Mouse (Mus musculus): ENCODE data around the gene 3110082I17Rik. TPM values are rescaled to one million over a fixed set of nuclear protein-coding genes. Genes with fewer than 3 reads are reported as not detected.

The 3110082I17Rik gene
- polyA plus RNA-seq, 2 experiments: 11.2 to 11.6 TPM

DNA sequence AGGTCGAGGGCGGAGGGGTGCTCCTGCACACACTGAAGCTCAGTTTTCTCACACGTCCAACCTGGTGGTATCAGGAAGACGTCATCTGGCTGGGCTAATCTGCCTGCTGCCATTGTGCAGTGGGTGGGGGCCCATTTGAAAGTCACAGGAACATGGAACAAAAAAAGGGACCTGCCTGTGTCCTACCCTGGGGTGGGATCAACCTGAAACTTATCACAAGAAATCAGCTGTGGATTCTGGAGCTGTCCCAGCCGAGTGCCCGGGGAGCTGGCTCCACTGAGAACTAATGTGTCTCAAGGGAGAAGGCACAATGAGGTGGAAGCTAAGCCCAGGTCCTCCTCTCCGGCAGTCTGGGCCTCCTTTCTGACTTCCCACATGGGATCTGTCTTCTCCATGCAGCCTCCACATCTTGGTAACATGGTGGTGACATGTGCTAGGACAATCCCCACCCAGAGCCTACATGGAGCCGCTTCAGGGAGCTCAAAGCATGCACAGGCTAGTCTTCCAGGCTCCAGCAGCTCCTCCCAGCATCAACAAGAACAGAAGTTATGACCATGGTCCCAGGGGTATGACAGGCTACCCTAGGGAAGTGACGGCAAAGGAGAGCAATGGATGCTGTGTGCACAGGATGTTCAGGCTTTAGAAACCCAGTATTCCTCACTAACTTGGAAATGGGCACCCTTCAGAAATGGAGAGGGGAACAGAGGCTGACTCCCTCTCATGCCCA is 26.3 kb downstream of the 3110082I17Rik start:
- Histone ChIP-seq H3K27ac (no peak overlapping the region), H3K4me3 (ENCODE audit: insufficient read depth in 1 of 2, low read depth in 2 of 2, low read length in 2 of 2) (no peak overlapping the region), H3K9ac (replicated peaks) (no peak overlapping the region), H3K36me3 (replicated peaks; ENCODE audit: control insufficient read depth, insufficient read depth, low read depth) (no peaks in the 10 kb centered on the region), H3K4me2 (ENCODE audit: low read depth) (no peak overlapping the region), H3K27me3 (ENCODE audit: control insufficient read depth, insufficient read depth, low read length) (no peaks in the 10 kb centered on the region), H3K9me3 (ENCODE audit: control insufficient read depth, low read length) (no peaks in the 10 kb centered on the region), H3K4me1 (replicated peaks; ENCODE audit: control insufficient read depth in 2 of 2, insufficient read depth in 2 of 2, low read length in 1 of 2) (no peaks in the 10 kb centered on the region)
- 0 out of 2 replicates have a peak, but pooled peaks have one; percentile 5 for ATAC-seq (ENCODE audit: insufficient read depth)
- no peak for DNase-seq (ENCODE audit: low read depth in 3 of 3, low spot score in 3 of 3)
- 56% methylated on average over 9 of the region's 9 CpGs for WGBS (ENCODE audit: insufficient replicate concordance)
- TF ChIP-seq CTCF (IDR thresholded peaks at IDR 0.05; ENCODE audit: low read depth) (no peak), EP300 (IDR thresholded peaks at IDR 0.05; ENCODE audit: low read depth) (no peak)

DNA sequence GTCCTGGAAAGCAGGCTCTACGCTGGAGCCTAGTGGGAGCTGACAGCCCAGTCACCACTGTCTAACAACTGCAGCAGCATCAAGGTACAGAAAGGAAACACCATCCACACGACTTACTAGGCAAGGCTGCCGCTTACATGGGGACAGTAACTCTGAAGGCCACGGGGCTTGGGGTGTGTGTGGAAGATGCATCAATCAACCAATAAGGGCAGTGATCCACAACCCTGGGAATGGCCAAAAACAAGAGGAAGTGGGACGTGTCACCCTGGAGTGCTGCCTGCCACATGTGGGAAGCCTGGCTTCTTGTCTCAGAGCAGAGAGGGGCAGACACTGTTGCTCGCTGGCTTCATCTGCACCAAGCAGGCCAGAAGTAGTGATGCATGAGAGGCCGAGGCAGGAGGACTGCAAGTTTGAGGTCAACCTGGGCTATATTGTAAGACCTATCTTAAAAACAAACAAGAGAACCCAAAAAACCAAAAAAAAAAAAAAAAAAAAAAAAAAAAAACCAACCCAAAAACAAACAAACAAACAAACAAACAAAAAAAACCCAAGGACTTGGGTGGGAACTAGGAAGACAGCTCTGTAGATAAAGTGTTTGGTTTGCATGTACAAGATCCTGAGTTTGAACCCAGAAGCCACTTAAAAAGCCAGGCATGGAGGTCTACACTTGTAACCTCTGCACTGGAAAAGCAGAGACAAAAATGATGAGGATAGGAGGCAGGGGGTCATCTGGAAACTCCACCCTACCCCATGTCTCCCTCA is 27.4 kb downstream of the 3110082I17Rik start:
- DNase-seq (ENCODE audit: low read depth in 3 of 3, low spot score in 3 of 3): no peak
- no peaks in the 10 kb centered on the region for H3K9me3 ChIP-seq (ENCODE audit: control insufficient read depth, low read length)
- no peak for TF ChIP-seq CTCF (IDR thresholded peaks at IDR 0.05; ENCODE audit: low read depth)
- no peaks in the 10 kb centered on the region for H3K4me1 ChIP-seq (replicated peaks; ENCODE audit: control insufficient read depth in 2 of 2, insufficient read depth in 2 of 2, low read length in 1 of 2)
- no peak overlapping the region for H3K4me2 ChIP-seq (ENCODE audit: low read depth)
- ATAC-seq (ENCODE audit: insufficient read depth): no peak
- H3K27me3 ChIP-seq (ENCODE audit: control insufficient read depth, insufficient read depth, low read length): no peaks in the 10 kb centered on the region
- WGBS (ENCODE audit: insufficient replicate concordance): 64% methylated on average over 7 of the region's 7 CpGs
- no peak overlapping the region for H3K9ac ChIP-seq (replicated peaks)
- H3K36me3 ChIP-seq (replicated peaks; ENCODE audit: control insufficient read depth, insufficient read depth, low read depth): no peaks in the 10 kb centered on the region
- no peak overlapping the region for H3K27ac ChIP-seq
- H3K4me3 ChIP-seq (ENCODE audit: insufficient read depth in 1 of 2, low read depth in 2 of 2, low read length in 2 of 2): no peak overlapping the region

DNA sequence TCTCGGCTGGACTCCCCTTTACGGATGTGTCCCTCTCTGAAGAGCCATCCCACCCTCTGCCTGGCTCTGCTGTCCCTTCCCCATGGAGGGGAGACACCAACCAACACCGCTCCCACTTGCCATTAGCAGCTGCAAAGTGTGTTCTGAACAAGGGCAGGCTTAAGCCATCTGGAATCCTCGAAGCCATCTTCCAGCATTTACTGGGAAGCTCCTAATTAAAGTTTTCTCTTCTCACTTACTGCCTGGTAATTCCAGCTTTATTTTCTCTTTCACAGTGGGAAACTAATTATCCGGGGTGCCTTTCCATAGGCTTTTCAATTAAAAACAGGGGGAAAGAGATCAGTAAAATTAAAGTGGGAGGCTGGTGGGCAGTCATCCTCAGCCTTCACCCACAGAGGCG is 28.0 kb downstream of the 3110082I17Rik start:
- 72% methylated on average over 6 of the region's 6 CpGs for WGBS (ENCODE audit: insufficient replicate concordance)

DNA sequence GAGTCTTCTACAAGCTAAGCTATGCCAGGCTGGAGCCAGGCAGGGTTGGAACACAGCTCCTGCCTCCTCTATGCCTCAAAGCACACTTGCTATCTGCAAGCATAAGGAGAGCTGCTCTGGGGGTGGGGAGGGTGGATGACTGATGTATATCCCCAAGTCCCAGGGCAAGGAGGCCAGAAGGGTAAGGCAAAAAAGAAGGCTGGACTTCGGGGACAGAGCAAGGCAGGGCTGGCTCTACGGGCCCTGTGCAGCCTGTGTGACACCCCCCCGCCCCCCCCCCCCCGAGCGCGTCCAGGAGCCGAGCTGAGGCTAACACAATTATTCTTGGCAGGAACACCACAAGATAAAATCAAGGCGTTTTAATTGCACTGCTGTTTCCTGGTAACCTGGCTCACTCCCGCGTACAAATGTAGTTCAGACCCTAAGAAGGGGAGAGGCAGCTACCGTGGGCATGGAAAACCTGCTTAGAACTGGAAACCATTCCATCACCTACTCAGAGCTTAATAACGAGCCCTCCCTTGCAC is 30.4 kb downstream of the 3110082I17Rik start:
- WGBS (ENCODE audit: insufficient replicate concordance): 49% methylated on average over 12 of the region's 12 CpGs
- no peak overlapping the region for H3K9ac ChIP-seq (replicated peaks)
- H3K4me2 ChIP-seq (ENCODE audit: low read depth): no peak overlapping the region
- H3K4me3 ChIP-seq (ENCODE audit: insufficient read depth in 1 of 2, low read depth in 2 of 2, low read length in 2 of 2): no peak overlapping the region
- H3K9me3 ChIP-seq (ENCODE audit: control insufficient read depth, low read length): no peaks in the 10 kb centered on the region
- H3K27me3 ChIP-seq (ENCODE audit: control insufficient read depth, insufficient read depth, low read length): no peaks in the 10 kb centered on the region
- no peak for TF ChIP-seq CTCF (IDR thresholded peaks at IDR 0.05; ENCODE audit: low read depth)
- TF ChIP-seq EP300 (IDR thresholded peaks at IDR 0.05; ENCODE audit: low read depth): no peak
- no peak for DNase-seq (ENCODE audit: low read depth in 3 of 3, low spot score in 3 of 3)
- no peak for ATAC-seq (ENCODE audit: insufficient read depth)
- H3K4me1 ChIP-seq (replicated peaks; ENCODE audit: control insufficient read depth in 2 of 2, insufficient read depth in 2 of 2, low read length in 1 of 2): no peaks in the 10 kb centered on the region
- H3K36me3 ChIP-seq (replicated peaks; ENCODE audit: control insufficient read depth, insufficient read depth, low read depth): no peaks in the 10 kb centered on the region
- H3K27ac ChIP-seq: no peak overlapping the region

More for the DNA sequence above, 28.0 kb downstream of the 3110082I17Rik start:
- Histone ChIP-seq H3K27ac (no peak overlapping the region), H3K4me1 (replicated peaks; ENCODE audit: control insufficient read depth in 2 of 2, insufficient read depth in 2 of 2, low read length in 1 of 2) (no peaks in the 10 kb centered on the region), H3K9ac (replicated peaks) (no peak overlapping the region), H3K36me3 (replicated peaks; ENCODE audit: control insufficient read depth, insufficient read depth, low read depth) (no peaks in the 10 kb centered on the region), H3K4me3 (ENCODE audit: insufficient read depth in 1 of 2, low read depth in 2 of 2, low read length in 2 of 2) (no peak overlapping the region), H3K4me2 (ENCODE audit: low read depth) (no peak overlapping the region), H3K27me3 (ENCODE audit: control insufficient read depth, insufficient read depth, low read length) (no peaks in the 10 kb centered on the region), H3K9me3 (ENCODE audit: control insufficient read depth, low read length) (no peaks in the 10 kb centered on the region)
- ATAC-seq (ENCODE audit: insufficient read depth) (no peak), DNase-seq (ENCODE audit: low read depth in 3 of 3, low spot score in 3 of 3) (no peak)
- TF ChIP-seq CTCF (IDR thresholded peaks at IDR 0.05; ENCODE audit: low read depth) (no peak), EP300 (IDR thresholded peaks at IDR 0.05; ENCODE audit: low read depth) (no peak)

DNA sequence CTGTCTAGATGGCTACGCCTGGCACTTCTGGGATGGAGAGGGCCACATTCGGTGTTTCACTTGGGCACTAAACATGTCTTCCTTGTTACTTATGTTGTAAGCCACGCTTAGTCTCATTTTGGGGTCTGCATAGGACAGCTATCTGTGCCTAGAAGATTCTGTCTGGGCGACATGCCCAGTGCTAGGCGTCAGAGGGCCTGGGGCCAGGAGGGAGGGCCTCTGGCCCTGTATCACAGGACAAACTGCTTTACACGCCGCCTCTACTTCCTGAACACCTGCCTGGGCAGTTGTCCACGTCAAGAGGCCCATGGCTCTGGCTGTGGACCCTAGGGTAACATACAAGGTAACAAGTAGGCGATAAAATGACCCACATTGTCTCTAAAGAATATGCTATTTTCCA is 32.3 kb downstream of the 3110082I17Rik start:
- H3K9ac ChIP-seq (replicated peaks): no peak overlapping the region
- no peaks in the 10 kb centered on the region for H3K36me3 ChIP-seq (replicated peaks; ENCODE audit: control insufficient read depth, insufficient read depth, low read depth)
- DNase-seq (ENCODE audit: low read depth in 3 of 3, low spot score in 3 of 3): no peak
- H3K27me3 ChIP-seq (ENCODE audit: control insufficient read depth, insufficient read depth, low read length): no peaks in the 10 kb centered on the region
- ATAC-seq (ENCODE audit: insufficient read depth): no peak
- WGBS (ENCODE audit: insufficient replicate concordance): 69% methylated on average over 9 of the region's 9 CpGs
- H3K27ac ChIP-seq: no peak overlapping the region
- no peaks in the 10 kb centered on the region for H3K9me3 ChIP-seq (ENCODE audit: control insufficient read depth, low read length)
- no peaks in the 10 kb centered on the region for H3K4me1 ChIP-seq (replicated peaks; ENCODE audit: control insufficient read depth in 2 of 2, insufficient read depth in 2 of 2, low read length in 1 of 2)
- H3K4me3 ChIP-seq (ENCODE audit: insufficient read depth in 1 of 2, low read depth in 2 of 2, low read length in 2 of 2): no peak overlapping the region
- H3K4me2 ChIP-seq (ENCODE audit: low read depth): no peak overlapping the region
- TF ChIP-seq EP300 (IDR thresholded peaks at IDR 0.05; ENCODE audit: low read depth): no peak

Data from liver, embryonic 14.5 days (tissue).